Comparison of ENCODE assay signal across 8 mouse cellular contexts in the genomic region with DNA sequence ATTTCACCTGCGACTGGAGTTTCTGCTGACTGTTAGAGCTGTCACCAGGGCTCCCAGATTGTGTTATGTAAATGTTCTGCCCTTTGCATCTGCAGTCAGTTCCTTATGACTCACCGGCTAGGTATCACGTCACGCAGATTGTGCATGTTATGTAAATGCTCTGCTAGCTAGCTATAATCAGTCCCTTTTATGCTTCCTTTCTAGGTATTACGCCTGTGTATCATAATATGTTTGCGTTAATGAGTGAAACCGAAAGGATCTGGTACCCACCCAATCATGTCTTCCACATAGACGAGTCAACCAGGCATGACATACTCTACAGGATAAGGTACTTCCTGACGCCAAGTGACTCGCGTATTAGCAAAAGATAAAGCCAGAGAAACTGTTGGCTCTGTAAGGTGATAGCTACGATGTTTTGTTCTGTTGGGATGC. TPM values are rescaled to one million over a fixed set of nuclear protein-coding genes. Genes with fewer than 3 reads are reported as not detected.
DNase-seq lines count a peak whose midpoint lies in the region; ATAC-seq and TF ChIP-seq lines count a peak whose summit lies in the region.

No protein-coding gene starts in this region.

- TF ChIP-seq POLR2A in CH12.LX (IDR thresholded peaks at IDR 0.05; ENCODE audit: low read depth, low read length), result no peak

- peaks cover 2% of the 10 kb centered on the region; the same call in 1 of the 2 replicates for H3K79me2 ChIP-seq in CH12.LX (replicated peaks; ENCODE audit: control insufficient read depth, extremely low read depth, insufficient read depth, poor library complexity, severe bottlenecking)

- DNase-seq in kidney, adult 8-10 months, result peak; percentile 22 to 49
- peak; percentile 86 for DNase-seq in CH12.LX (ENCODE audit: extremely low read depth)
- peak; percentile 96 for DNase-seq in brain, adult 2 months (ENCODE audit: low read depth, low spot score)
- DNase-seq in heart, postnatal 36 days, result peak; percentile 24 to 44
- DNase-seq in gastrocnemius, adult 8-10 months (ENCODE audit: low spot score in 2 of 2), result no peak
- no peak for DNase-seq in urinary bladder, postnatal 25 days (ENCODE audit: low spot score)

- no peak overlapping the region for H3K27ac ChIP-seq in kidney, embryonic 16.5 days (ENCODE audit: low read length)
- H3K27ac ChIP-seq in CH12.LX (ENCODE audit: insufficient read depth, low read depth), result 0 out of 2 replicates have a peak overlapping the region, but pooled peaks have one; percentile 42
- H3K27ac ChIP-seq in stomach, embryonic 15.5 days, result no peak overlapping the region

- H3K9me3 ChIP-seq in kidney, embryonic 16.5 days (ENCODE audit: low read length), result no peaks in the 10 kb centered on the region
- H3K9me3 ChIP-seq in CH12.LX (replicated peaks; ENCODE audit: low read length), result no peaks in the 10 kb centered on the region
- no peaks in the 10 kb centered on the region for H3K9me3 ChIP-seq in stomach, embryonic 15.5 days

- no peaks in the 10 kb centered on the region for H3K4me1 ChIP-seq in kidney, embryonic 16.5 days (ENCODE audit: insufficient read depth, low read length)
- peaks cover 8 to 16% of the 10 kb centered on the region in 2 experiments for H3K4me1 ChIP-seq in CH12.LX (ENCODE audit: control insufficient read depth in 1 of 2, insufficient read depth in 2 of 2)
- 0 out of 2 replicates have a peak, but pooled peaks cover 2% of the 10 kb centered on the region for H3K4me1 ChIP-seq in stomach, embryonic 15.5 days

- intact Hi-C loops in heart, postnatal 36 days (cut with DNase I), result loop anchor here (1.0 to 5.0 kb wide), 3 partner anchors 16 to 494 kb away; no protein-coding TSS in a partner anchor

- peaks cover 4% of the 10 kb centered on the region; the same call in 1 of the 2 replicates for H3K36me3 ChIP-seq in kidney, embryonic 16.5 days (ENCODE audit: insufficient read depth, low read length)
- H3K36me3 ChIP-seq in CH12.LX (replicated peaks in 1 of 2; ENCODE audit: control insufficient read depth in 1 of 2, insufficient read depth in 1 of 2, low read length in 1 of 2), result peaks cover 0 to 3% of the 10 kb centered on the region in 2 experiments
- no peaks in the 10 kb centered on the region for H3K36me3 ChIP-seq in stomach, embryonic 15.5 days

- dilution Hi-C loops in CH12.LX (cut with MboI; ENCODE audit: extremely low pct_ligation_motif_present, extremely low pct_unique_long_range_greater_than_20kb, low sequenced_read_pairs), result no loop called here

- no peak for ATAC-seq in kidney, embryonic 16.5 days (ENCODE audit: low FRiP score, low TSS enrichment)
- peak; percentile 78; the same call in 1 of the 2 replicates for ATAC-seq in stomach, embryonic 15.5 days (ENCODE audit: insufficient read depth, low FRiP score, low read depth)

- WGBS in kidney, embryonic 16.5 days, result 73% methylated on average over 12 of the region's 12 CpGs
- WGBS in stomach, embryonic 15.5 days, result 72% methylated on average over 12 of the region's 12 CpGs

- H3K9ac ChIP-seq in kidney, embryonic 16.5 days (replicated peaks; ENCODE audit: low read length), result no peak overlapping the region
- H3K9ac ChIP-seq in CH12.LX (ENCODE audit: insufficient read depth, low read depth), result no peak overlapping the region
- no peak overlapping the region for H3K9ac ChIP-seq in stomach, embryonic 15.5 days

- H3K4me2 ChIP-seq in kidney, embryonic 16.5 days (replicated peaks; ENCODE audit: low read depth, low read length), result no peak overlapping the region
- H3K4me2 ChIP-seq in CH12.LX (ENCODE audit: insufficient read depth, low read depth, poor library complexity, severe bottlenecking), result peak overlapping the region; percentile 57
- H3K4me2 ChIP-seq in stomach, embryonic 15.5 days, result no peak overlapping the region

- no peaks in the 10 kb centered on the region for H3K27me3 ChIP-seq in kidney, embryonic 16.5 days (ENCODE audit: insufficient read depth, low read length)
- H3K27me3 ChIP-seq in CH12.LX (replicated peaks), result no peaks in the 10 kb centered on the region
- no peaks in the 10 kb centered on the region for H3K27me3 ChIP-seq in stomach, embryonic 15.5 days (replicated peaks)

- TF ChIP-seq RAD21 in CH12.LX (IDR thresholded peaks at IDR 0.05; ENCODE audit: low read depth, low read length), result no peak

- TF ChIP-seq EP300 in CH12.LX (IDR thresholded peaks at IDR 0.05; ENCODE audit: low read length), result peak; percentile 58; the same call in 1 of the 2 replicates

- H3K4me3 ChIP-seq in kidney, embryonic 16.5 days (ENCODE audit: low read length), result no peak overlapping the region
- H3K4me3 ChIP-seq in CH12.LX (replicated peaks in 1 of 3; ENCODE audit: low read depth in 2 of 3, low read length in 2 of 3, poor library complexity in 1 of 3), result peak overlapping the region in 2 of 3 experiments; percentile 25 to 38
- H3K4me3 ChIP-seq in stomach, embryonic 15.5 days (replicated peaks), result no peak overlapping the region

- no peak for TF ChIP-seq CTCF in CH12.LX (conservative IDR thresholded peaks at IDR 0.05 in 1 of 2, IDR thresholded peaks at IDR 0.05 in 1 of 2; ENCODE audit: low read depth in 2 of 2, low read length in 2 of 2)

- in situ Hi-C loops in CH12.LX (cut with MboI; ENCODE audit: low pct_ligation_motif_present, low pct_unique_long_range_greater_than_20kb, low sequenced_read_pairs), result no loop called here

TF ChIP-seq in CH12.LX, 34 proteins besides CTCF, POLR2A, EP300 and RAD21 (continues in another document):
- peak; percentile 87 for TF ChIP-seq JUND (conservative IDR thresholded peaks at IDR 0.05; ENCODE audit: low read depth, low read length)
- TF ChIP-seq MEF2A (IDR thresholded peaks at IDR 0.05; ENCODE audit: borderline replicate concordance, low read depth, low read length), result no peak
- TF ChIP-seq KAT2A (IDR thresholded peaks at IDR 0.05; ENCODE audit: insufficient replicate concordance, low read length), result no peak
- no peak for TF ChIP-seq ZMIZ1 (IDR thresholded peaks at IDR 0.05; ENCODE audit: low read depth, low read length)
- no peak for TF ChIP-seq HCFC1 (IDR thresholded peaks at IDR 0.05; ENCODE audit: low read depth, low read length)
- peak; percentile 53; the same call in 1 of the 2 replicates for TF ChIP-seq MAFK (IDR thresholded peaks at IDR 0.05; ENCODE audit: insufficient replicate concordance, low read length)
- TF ChIP-seq MXI1 (IDR thresholded peaks at IDR 0.05; ENCODE audit: low read depth, low read length), result peak; percentile 50; the same call in 1 of the 2 replicates
- peak; percentile 77 for TF ChIP-seq BHLHE40 (IDR thresholded peaks at IDR 0.05; ENCODE audit: low read depth, low read length)
- TF ChIP-seq SMC3 (IDR thresholded peaks at IDR 0.05; ENCODE audit: low read depth, low read length), result no peak
- no peak for TF ChIP-seq MAZ (IDR thresholded peaks at IDR 0.05; ENCODE audit: low read depth, low read length)
- TF ChIP-seq CHD2 (IDR thresholded peaks at IDR 0.05; ENCODE audit: low read length), result no peak
- no peak for TF ChIP-seq ZNF384 (IDR thresholded peaks at IDR 0.05; ENCODE audit: low read depth, low read length)
- TF ChIP-seq PAX5 (IDR thresholded peaks at IDR 0.05; ENCODE audit: low read length), result no peak
- 0 out of 2 replicates have a peak, but pooled peaks have one; percentile 28 for TF ChIP-seq TBP (conservative IDR thresholded peaks at IDR 0.05; ENCODE audit: low read depth, low read length)
- no peak; the same call in 1 of the 2 replicates for TF ChIP-seq MAX (IDR thresholded peaks at IDR 0.05; ENCODE audit: low read length)
- TF ChIP-seq ZKSCAN1 (IDR thresholded peaks at IDR 0.05; ENCODE audit: borderline replicate concordance, low read depth, low read length), result no peak
- peak; percentile 35; the same call in 1 of the 2 replicates for TF ChIP-seq ELF1 (IDR thresholded peaks at IDR 0.05; ENCODE audit: low read depth, low read length)
- TF ChIP-seq POLR2AphosphoS2 (IDR thresholded peaks at IDR 0.05; ENCODE audit: low read depth, low read length), result no peak
- TF ChIP-seq USF1 (IDR thresholded peaks at IDR 0.05; ENCODE audit: low read depth, low read length), result no peak
- 0 out of 2 replicates have a peak, but pooled peaks have one; percentile 40 for TF ChIP-seq TCF12 (IDR thresholded peaks at IDR 0.05; ENCODE audit: low read depth, low read length)
- no peak for TF ChIP-seq RCOR1 (conservative IDR thresholded peaks at IDR 0.05; ENCODE audit: low read depth, low read length)
- TF ChIP-seq NRF1 (IDR thresholded peaks at IDR 0.05; ENCODE audit: low read depth, low read length), result no peak
- no peak for TF ChIP-seq NELFE (IDR thresholded peaks at IDR 0.05; ENCODE audit: low read depth, low read length)
- no peak for TF ChIP-seq CHD1 (IDR thresholded peaks at IDR 0.05; ENCODE audit: low read depth, low read length)
- no peak for TF ChIP-seq UBTF (IDR thresholded peaks at IDR 0.05; ENCODE audit: low read depth, low read length)
- no peak for TF ChIP-seq USF2 (conservative IDR thresholded peaks at IDR 0.05; ENCODE audit: low read depth, low read length)
- TF ChIP-seq MYC (IDR thresholded peaks at IDR 0.05; ENCODE audit: low read depth, low read length), result no peak
- peak; percentile 95 for TF ChIP-seq ETS1 (conservative IDR thresholded peaks at IDR 0.05; ENCODE audit: low read depth, low read length)
- peak; percentile 84 for TF ChIP-seq IRF4 (IDR thresholded peaks at IDR 0.05; ENCODE audit: low read depth, low read length)
- peak; percentile 58 for TF ChIP-seq JUN (IDR thresholded peaks at IDR 0.05; ENCODE audit: insufficient read depth, low read depth, low read length)
- 0 out of 2 replicates have a peak, but pooled peaks have one; percentile 5 for TF ChIP-seq GABPA (IDR thresholded peaks at IDR 0.05; ENCODE audit: insufficient replicate concordance, low read depth, low read length)

RNA-seq across cellular contexts. Expression of a gene that starts 19.5 kb away (rescaled TPM):
- polyA plus RNA-seq in kidney, embryonic 16.5 days (2015; fragmentation: Nextera tagmentation; extraction: Ambion mirVana), result 4.6 and 5.7 TPM in 2 replicates
- total RNA-seq in CH12.LX (2012; rRNA removed) (7.6 and 8.4 TPM in 2 replicates), CH12.LX (2014; rRNA removed) (11.1 and 11.5 TPM in 2 replicates)
- polyA plus RNA-seq in CH12.LX (2012; ENCODE audit: insufficient read length, low read depth), result 5.3 and 6.6 TPM in 2 replicates
- total RNA-seq in heart, postnatal 36 days (2021), result 10 to 100 TPM; 18.7 to 22.2 TPM
- polyA plus RNA-seq in stomach, embryonic 15.5 days (2015; fragmentation: Nextera tagmentation; extraction: Ambion mirVana), result 10.2 and 10.5 TPM in 2 replicates
- total RNA-seq in gastrocnemius, adult 8-10 months (2022), result 10 to 100 TPM; 20.4 to 28.3 (median 24.3) TPM

RNA-seq across cellular contexts. Expression of a gene that starts 54.0 kb away (rescaled TPM):
- polyA plus RNA-seq in kidney, embryonic 16.5 days (2015; fragmentation: Nextera tagmentation; extraction: Ambion mirVana), result 5.2 and 5.3 TPM in 2 replicates
- total RNA-seq in CH12.LX (2012; rRNA removed) (8.0 and 11.2 TPM in 2 replicates), CH12.LX (2014; rRNA removed) (8.5 and 9.8 TPM in 2 replicates)
- polyA plus RNA-seq in CH12.LX (2012; ENCODE audit: insufficient read length, low read depth), result 5.1 and 5.7 TPM in 2 replicates
- total RNA-seq in heart, postnatal 36 days (2021), result not detected
- polyA plus RNA-seq in stomach, embryonic 15.5 days (2015; fragmentation: Nextera tagmentation; extraction: Ambion mirVana), result 6.2 and 8.0 TPM in 2 replicates
- not detected for total RNA-seq in gastrocnemius, adult 8-10 months (2022)

Comparison
In these comparisons a context has a peak if more than half of its experiments do, and no peak if none do; other contexts are left out.
1. DNase-seq: peak in kidney, adult 8-10 months (2 of 2), CH12.LX (single experiment), brain, adult 2 months (single experiment) and heart, postnatal 36 days (2 of 2); none in gastrocnemius, adult 8-10 months (0 of 2) and urinary bladder, postnatal 25 days (single experiment).
2. H3K4me3 ChIP-seq: peak in CH12.LX (2 of 3); none in kidney, embryonic 16.5 days (single experiment) and stomach, embryonic 15.5 days (single experiment).
3. RNA of a gene that starts 54.0 kb away (total RNA-seq): 8.0 to 11.2 TPM in CH12.LX; not detected in heart, postnatal 36 days and not detected in gastrocnemius, adult 8-10 months; every median in the first group is over 4 times any median in the second.